Mouse (Mus musculus) adrenal gland, postnatal 10 days (tissue): ENCODE measurements at regions not wholly inside any gene's neighbourhood (a gene's known extent, or its start where the extent isn't known, plus 50 kb on each side); places are given as distances from the start of the nearest gene placed in this dataset.

Source experiments
- DNase-seq: peaks from one replicate; pipeline ENCODE4 v3.0.0; 2021; ENCODE audit warnings: mixed read lengths

- DNase-seq = no peak
Observed at GRCm38 (mm10) chr14:72110689-72111088, 380.9 kb downstream of the Gm9195 start.

- DNase-seq = no peak
Observed at GRCm38 (mm10) chr14:72091579-72091978, 400.1 kb downstream of the Gm9195 start.

- no peak for DNase-seq
Observed at GRCm38 (mm10) chr14:72081473-72081872, 410.2 kb downstream of the Gm9195 start.

- DNase-seq = no peak
Observed at GRCm38 (mm10) chr14:72064111-72064812, 427.4 kb downstream of the Gm9195 start.

- DNase-seq = no peak
Observed at GRCm38 (mm10) chr14:72042881-72043236, 448.8 kb downstream of the Gm9195 start.

GRCm38 (mm10) chr14:72042112-72042880 is 449.3 kb downstream of the Gm9195 start:
- DNase-seq = no peak

- DNase-seq = no peak
Observed at GRCm38 (mm10) chr14:72030396-72030795, 461.2 kb downstream of the Gm9195 start.

- DNase-seq = no peak
Observed at GRCm38 (mm10) chr14:72027362-72028020, 464.1 kb downstream of the Gm9195 start.

GRCm38 (mm10) chr14:72004371-72004770 is 487.3 kb downstream of the Gm9195 start:
- no peak for DNase-seq

GRCm38 (mm10) chr14:72002205-72003138 is 489.2 kb downstream of the Gm9195 start:
- no peak for DNase-seq

- DNase-seq = no peak
Observed at GRCm38 (mm10) chr14:71973016-71973415, 518.6 kb downstream of the Gm9195 start.

- no peak for DNase-seq
Observed at GRCm38 (mm10) chr14:71972521-71972920, 519.1 kb downstream of the Gm9195 start.

- DNase-seq = no peak
Observed at GRCm38 (mm10) chr14:71967646-71968045, 524.0 kb downstream of the Gm9195 start.

GRCm38 (mm10) chr14:71963389-71964169 is 528.1 kb downstream of the Gm9195 start:
- DNase-seq = no peak

- no peak for DNase-seq
Observed at GRCm38 (mm10) chr14:71948701-71949100, 542.9 kb downstream of the Gm9195 start.

GRCm38 (mm10) chr14:71937157-71937485 is 554.5 kb downstream of the Gm9195 start:
- DNase-seq = no peak

GRCm38 (mm10) chr14:71936373-71937156 is 555.1 kb downstream of the Gm9195 start:
- no peak for DNase-seq

GRCm38 (mm10) chr14:71915964-71916363 is 575.7 kb downstream of the Gm9195 start:
- DNase-seq = no peak

GRCm38 (mm10) chr14:71910936-71911335 is 580.7 kb downstream of the Gm9195 start:
- no peak for DNase-seq

- no peak for DNase-seq
Observed at GRCm38 (mm10) chr14:71895468-71895867, 596.2 kb downstream of the Gm9195 start.

- DNase-seq = no peak
Observed at GRCm38 (mm10) chr14:71894811-71895210, 596.8 kb downstream of the Gm9195 start.
